Mouse (Mus musculus): ENCODE measurements around the gene Tufm. TPM values are rescaled to one million over a fixed set of nuclear protein-coding genes. Genes with fewer than 3 reads are reported as not detected.
A peak's percentile ranks its signal among the peaks of the same experiment; 100 is the strongest.

Gene Tufm
- 10 to 100 TPM; 88.9 to 94.0 TPM for total RNA-seq (2021)

DNA sequence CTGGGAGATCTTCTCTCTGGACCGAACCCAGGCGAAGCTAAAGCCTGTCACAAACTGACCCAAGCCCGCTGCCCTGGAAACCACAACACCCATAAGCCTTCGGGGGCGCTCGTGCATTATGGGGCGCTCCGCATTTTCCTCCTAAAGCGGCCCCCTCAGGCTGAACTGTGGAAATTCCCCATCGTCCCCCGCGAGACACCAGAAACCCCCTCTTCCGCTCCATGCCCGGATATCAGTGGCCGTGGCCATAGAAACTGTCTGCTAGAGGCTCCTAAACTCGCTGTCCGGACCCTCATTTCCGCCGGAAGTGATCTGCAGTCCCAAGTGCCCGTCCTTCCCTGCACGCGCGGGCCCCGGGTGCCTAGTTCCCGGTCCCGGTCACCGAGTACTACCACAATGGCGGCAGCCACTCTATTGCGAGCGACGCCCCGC, at the start of gene Tufm:
Gene Tufm, plus strand, starts transcription at position 310 of the 432 bp plus-strand sequence.
- peak; percentile 97 to 98 for DNase-seq

DNA sequence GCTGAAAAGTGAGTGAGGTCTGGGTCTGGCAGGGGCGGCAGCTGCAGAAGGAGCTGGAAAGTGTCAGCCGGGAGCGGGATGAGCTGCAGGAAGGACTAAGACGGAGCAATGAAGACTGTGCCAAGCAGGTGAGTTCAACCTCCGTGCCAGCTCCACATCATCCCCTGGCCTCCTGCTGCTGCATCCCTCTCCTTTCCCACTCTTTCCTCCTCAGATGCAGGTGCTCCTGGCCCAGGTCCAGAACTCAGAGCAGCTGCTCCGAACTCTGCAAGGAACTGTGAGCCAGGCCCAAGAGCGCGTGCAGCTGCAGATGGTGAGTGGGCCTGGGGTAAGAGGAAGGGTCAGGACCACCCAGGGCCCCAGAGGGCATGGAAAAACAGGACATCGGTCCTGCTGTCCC, 47.0 kb upstream of the Tufm start:
- DNase-seq, result no peak

DNA sequence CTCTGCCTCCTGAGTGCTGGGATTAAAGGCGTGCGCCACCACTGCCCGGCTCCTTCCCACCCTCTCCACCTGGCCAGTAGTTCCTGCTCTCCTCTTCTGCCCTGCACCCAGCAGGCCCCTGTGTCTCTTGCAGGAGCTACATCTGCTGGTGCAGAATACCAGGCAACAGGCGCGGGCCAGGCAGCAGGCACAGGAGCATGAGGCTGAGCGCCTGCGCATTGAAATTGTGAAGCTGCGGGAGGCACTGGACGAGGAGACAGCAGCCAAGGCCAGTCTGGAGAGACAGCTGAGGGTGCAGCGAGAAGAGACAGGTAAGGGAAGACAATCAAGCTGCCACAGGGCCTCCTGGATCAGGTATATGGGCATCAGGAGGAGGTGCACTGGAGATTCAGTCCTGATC, 43.2 kb upstream of the Tufm start:
- no peak for DNase-seq

DNA sequence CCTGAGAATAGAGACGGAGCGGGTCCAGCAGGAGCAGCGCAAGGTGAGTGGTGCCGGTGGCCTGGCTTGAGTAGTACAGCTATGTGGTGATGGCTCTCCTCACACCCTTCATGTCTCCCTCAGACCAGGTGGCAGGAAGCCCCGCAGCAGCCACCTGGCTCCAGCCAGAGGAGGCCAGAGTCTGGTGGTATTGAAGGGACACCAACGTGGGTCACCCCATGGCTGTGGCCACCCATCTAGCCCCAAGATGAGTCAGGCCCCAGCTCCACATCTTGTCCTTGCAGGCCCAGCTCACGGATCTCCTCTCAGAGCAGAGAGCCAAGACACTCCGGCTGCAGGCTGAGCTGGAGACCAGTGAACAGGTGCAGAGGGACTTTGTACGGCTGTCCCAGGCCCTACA, 42.6 kb upstream of the Tufm start:
- DNase-seq, result no peak

DNA sequence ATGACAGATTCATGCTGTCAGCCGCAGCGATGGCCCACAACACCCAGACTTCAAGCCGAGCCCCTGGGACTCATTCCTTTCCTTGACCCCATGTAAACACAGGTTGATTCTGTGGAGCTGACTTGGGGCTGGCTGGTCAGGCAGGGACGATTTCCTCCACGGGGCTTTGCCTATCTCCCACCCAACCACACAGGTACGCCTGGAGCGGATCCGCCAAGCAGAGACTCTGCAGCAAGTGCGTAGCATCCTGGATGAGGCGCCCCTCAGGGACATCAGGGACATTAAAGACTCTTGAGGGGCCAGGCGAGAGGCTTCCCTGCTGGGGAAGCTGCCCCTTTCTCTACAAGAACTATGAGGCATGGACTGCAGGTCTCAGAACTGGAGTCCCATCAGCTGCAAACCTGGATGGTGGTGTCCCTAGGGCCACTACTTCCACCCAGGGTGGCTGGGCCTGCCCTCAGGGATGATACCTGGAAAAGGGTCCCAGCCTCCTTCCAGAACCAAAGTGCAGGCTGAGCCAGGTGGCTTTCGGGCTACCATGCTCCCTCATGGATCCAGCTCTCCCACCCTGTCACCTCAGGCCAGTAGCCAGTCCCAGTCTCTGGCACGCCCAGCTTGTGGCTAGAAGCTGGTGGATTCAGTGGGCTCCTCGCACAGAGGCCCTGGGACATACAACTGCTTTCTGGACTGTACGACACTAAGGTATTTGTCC, 41.9 kb upstream of the Tufm start:
- no peak for DNase-seq

DNA sequence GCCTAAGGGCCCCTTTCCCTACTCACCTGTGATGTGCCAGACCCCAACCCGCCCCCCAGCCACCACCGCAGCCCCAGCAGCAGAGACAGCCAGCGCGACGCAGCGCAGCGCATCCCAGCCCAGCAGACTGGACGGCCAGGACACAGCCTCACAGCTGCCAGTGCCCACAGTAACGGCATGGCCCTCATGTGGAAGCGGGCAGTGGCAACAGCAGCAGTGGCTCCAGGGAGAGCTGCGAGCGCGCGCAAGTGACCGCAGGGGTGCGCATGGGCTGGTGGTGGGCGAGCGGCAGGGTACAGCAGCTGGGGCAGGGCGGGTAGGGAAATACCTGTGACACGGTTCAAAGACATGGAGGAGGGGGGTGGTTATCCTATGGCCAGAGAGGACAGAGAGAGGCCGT, 40.9 kb upstream of the Tufm start:
- DNase-seq, result no peak

DNA sequence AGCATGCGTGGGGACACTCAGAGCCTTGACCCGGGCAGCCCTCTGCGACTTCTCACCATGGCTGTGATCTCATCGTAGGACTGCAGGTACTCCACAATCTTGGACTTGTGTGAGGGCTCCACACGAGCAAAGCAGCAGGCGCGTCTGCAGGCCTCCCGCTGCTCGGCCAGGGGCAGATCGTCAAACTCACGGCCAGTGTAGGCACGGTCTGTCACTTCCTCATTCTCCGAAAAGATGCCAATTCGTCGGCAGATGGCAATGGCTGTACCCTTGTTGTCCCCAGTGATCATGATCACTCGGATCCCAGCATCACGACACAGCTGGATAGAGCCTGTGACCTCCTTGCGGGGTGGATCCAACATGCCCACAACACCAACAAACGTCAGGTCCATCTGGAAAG, 38.7 kb upstream of the Tufm start:
- DNase-seq, result no peak

DNA sequence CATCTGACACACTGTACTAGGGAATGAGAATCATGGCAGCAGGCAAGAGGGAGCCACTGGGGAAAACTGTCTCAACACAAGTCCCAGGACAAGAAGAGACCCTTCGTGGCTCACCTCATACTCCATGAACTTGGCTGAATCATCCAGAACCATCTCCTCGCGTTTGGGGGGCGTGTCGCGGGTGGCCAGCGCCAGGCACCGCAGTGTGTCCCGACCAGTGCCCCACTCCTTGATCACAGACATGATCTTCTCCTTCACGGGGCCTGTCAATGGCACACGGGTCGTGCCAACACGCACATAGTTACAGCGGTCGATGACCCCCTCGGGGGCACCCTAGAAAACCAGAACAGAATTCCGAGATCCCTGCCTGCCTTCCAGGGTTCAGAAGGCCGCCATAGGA, 37.2 kb upstream of the Tufm start:
- no peak for DNase-seq

DNA sequence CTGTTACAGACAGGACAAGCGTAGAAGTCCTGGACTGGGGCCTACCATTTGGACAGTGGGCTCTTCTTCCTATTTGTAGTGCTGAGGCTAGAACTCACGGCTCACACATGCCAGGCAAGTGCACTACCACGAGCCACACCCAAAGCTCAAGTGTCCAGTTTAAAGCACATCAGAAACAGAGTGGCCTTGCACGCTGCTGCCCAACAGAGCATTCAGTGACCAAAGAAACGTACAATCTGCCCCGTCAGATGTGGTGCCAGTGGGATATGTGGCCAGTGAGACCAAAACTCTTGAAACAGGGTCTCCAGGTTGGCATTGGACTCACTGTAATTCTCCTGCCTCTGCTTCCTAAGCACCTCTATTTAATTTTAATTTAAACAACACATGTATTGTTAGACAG, 36.5 kb upstream of the Tufm start:
- DNase-seq, result no peak

DNA sequence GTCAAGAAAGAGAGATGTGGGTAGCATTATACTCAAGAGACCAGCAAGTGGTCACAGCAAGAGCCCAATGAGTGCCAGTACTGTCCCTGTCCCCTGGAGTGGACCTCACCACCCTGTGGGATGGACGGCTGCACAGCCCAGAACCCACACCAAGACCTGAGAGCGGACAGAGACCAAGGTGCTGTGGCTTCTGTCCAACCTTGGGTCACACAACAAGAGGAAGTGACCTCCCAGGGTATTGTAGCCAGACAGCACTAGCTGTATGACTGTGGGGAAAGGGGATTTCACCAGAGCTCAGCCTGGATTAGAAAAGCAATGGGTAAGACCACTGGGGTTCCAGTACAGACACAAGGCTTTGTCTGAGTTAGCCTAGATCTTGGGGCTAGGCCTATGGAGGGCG, 34.9 kb upstream of the Tufm start:
- DNase-seq, result no peak

DNA sequence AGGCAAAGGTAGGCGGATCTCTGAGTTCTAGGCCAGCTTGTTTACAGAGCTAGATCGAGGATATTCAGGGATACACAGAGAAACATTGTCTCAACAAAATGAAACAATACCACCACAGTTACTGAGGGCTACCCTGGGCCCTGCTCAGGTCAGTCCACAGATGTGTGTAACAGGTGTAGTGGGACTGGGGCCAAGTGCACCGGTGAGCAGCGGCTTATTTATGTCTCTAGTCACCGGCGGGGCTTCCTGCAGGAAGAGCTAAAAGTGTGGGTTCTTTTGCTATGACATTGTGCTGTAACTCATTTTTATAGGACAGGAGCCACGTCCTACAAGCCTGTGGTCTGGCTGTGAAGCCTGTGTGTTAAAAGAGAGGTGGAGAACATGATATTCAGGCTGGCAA, 33.3 kb upstream of the Tufm start:
- DNase-seq, result no peak

DNA sequence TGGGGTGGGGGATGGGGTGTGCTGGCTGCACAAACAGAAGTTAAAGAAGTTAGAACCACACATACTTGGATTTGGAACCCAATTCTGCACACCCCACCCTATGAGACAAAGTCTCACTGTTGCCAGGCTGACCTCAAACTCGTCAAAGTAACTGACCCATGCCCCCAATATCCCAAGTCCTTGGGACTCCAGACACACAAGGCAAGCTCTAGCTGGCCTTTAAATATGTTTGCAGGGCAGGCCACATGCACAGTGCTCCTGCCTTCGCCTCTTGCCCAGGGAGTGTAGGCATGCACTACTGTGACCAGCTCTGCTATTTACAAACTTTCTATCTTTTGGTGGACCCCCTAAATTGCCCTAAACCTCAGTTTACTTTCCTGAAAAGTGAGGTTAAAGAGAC, 31.9 kb upstream of the Tufm start:
- no peak for DNase-seq

DNA sequence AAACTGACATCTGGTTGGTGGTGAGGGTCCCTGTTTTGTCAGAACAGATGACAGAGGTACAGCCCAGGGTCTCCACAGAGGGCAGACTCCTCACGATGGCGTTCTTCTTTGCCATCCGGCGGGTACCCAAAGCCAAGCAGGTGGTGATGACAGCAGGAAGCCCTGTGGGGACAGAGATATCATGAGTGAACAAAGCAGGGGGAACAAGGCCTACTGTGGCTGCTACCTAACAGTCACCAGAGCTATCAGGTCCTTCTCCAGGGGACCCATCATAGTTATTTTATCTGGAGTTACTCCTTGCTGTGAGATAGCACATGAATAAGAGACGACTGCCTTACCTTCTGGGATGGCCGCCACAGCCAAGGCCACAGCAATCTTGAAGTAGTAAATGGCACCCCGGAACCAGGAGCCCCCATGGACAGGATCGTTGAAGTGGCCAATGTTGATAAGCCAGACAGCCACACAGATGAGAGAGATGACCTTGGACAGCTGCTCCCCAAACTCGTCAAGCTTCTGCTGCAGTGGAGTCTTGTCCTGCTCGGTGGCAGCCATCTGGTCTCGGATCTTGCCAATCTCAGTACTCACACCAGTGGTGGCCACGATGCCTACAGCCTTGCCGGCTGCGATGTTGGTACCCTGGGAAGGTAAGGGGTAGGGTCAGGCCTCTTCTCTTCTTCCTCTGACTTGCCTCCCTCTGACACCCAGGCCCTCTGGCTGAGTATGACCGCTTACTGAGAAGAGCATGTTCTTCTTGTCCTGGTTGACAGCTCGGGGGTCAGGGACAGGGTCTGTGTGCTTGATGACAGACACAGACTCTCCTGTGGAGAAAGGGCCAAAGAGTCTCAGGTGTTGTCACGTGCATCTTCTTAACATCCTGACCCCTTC, 30.5 kb upstream of the Tufm start:
- DNase-seq, result no peak

DNA sequence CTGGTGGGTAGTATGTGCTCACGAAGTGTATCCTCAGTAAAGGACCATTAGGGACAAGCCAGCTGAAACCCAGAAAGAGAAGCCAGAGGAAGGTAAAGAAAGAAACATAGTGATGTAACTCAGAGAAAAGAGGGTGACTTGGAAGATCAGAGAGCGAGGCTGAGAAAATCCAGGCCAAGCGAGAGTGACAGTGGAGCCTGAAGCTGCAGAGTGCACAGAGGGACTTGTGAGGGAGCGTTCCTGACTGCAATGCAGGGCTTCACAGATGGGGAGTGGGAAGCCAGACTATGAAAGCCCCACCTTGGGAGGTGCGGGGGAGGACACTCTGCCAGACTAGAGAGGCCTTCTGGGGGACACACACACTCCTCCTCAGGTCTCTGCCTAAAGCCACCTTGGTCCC, 28.9 kb upstream of the Tufm start:
- DNase-seq, result no peak

DNA sequence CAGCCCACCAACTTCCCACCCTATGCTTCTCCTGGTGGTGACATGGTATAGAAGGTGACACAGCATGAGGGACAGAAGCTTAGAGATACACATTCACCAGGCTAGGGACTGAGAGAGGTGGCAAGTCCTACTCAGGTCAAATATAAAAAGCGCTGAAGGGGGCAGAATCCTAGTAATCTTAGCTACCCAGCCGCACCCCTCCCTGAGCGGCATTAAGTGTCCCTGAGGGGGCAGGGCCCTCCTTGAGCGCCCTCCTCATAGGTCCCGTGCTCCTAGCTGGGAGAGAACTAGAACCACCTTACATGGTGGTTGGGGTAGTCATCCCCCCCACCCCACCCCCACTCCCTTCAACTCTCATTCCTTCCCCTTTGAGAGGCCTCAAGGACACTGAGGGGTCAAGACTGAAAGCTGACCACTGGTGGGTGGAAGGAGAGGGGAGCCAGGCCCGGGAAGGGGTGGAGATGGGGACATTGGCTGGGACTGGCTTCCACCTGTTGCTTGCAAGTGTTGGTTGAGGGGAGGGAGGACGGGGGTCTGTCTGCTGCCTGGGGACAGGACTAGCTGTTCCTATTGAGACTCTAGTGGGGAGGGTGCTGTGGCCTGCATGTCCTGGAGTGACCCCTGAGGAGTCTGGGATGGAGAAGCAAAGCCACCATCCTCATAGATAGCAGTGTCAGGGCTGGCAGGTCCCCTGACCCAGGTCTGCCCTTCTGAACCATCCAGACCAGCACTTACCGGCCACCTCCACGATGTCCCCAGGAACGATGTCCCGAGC, 28.1 kb upstream of the Tufm start:
- DNase-seq, result no peak

DNA sequence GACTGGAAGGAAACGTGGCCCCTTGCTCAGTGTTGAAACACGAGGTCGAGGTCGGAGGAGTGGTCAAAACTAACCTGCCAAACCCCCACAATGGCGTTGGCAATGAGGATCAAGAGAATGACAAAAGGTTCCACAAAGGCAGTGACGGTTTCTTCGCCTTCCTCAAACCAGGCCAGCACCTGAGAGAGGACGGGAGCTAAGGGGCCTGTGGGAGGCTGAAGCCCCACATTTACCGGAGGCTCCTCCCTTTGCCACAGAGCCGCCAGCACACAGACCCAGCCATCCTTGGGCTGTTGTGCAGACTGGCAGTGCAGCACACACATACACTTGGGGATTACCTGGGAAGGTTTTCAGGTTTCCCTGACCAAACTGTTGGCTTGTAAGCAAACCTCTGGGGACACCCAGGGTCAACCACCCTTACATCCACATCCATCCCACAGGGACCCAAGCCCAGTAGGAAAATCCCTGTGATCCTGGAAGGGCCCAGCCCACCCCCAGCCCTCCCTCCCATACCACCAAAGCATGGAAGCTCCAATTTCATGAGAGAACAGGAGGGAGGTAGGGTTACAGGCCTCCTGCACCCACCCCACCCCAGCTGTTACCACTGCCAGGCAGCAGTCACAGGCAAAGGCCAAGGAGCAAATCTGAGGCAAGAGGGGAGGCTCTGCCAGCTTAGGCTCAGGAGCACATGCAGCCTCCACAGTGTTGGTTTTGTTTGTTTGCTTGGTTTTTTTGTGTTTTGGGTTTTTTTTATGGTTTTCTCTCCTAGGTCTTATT, 26.4 kb upstream of the Tufm start:
- no peak for DNase-seq

DNA sequence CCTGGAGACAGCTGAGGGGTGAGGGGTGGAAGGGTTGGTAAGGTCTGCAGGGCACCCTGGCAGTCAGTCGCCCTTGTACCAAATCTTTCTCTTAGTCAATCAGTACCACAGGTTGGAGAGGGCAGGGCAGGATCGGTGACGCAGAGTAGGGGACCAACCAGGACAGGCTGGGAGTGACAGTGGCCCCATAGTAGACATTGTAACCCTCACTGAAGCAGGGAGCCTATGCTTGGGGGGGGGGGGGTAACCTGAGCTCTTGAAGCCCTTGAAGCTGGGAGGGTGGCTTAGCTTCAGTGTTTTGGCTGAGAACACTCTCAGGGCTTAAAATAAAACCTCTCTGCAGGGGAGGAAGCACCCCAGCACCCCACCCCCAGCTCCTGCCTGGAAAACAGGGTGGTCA, 25.5 kb upstream of the Tufm start:
- DNase-seq, result no peak

DNA sequence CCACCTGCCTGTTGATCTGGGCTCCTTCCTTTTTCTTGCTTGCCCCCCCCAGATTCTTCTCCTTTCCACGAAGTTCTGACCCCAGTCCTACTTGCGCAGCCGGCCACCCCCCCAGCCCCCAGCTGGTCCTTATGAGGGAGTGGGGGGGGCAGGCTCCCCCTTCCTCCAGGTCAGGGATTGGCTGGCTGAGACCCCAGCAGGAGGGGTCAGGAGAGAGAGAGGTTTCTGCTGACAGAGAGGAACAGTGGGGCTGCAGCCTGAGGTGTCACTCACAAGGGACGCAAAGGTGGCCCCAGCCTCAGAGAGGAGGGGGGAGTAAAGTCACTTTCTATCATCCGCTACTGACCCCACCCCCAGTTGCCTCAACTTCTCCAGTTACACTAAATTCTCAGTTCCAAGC, 24.2 kb upstream of the Tufm start, which contains the start of gene Atp2a1:
Gene Atp2a1, minus strand, starts transcription at position 105 of the 400 bp plus-strand sequence.
- DNase-seq, result no peak

DNA sequence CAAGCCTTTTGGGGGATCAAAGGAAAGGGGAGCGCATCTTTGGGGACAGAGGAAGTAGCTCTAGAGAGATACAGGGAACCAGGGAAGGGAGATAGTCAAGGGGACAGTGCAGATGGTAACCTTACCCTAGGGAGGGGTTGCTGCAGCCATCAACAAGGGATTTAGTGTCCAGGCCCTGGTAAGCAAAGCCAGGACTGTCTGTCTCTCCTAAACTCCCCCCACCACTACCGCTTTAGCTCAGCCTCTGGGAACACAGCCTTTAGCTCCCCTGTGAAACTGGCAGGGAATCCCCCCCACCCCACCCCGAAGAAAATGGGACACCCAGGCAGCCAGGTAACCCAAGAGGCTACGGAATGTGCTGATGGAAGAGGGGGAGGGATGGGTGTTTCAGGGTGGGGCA, 23.6 kb upstream of the Tufm start:
- DNase-seq, result no peak

DNA sequence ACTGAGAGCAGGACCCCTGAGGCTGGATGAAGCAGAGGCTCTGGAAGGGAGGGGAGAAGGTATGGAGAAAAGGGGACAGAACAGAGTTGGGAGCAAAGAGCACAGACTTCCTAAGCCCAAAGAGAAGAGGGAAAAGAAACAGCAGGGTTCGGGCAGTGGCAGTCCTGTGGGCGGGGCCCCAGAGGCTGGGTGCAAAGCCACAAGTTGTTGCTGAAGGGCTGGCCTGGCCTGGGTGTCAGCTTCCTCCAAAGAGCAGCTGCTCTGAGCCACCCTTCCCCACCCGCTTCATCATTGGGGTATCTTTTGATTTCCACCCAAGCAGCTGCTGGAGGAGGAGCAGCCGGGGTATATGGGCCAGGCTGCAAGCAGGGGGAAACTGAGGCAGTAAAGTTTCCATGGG, 23.0 kb upstream of the Tufm start:
- no peak for DNase-seq

DNA sequence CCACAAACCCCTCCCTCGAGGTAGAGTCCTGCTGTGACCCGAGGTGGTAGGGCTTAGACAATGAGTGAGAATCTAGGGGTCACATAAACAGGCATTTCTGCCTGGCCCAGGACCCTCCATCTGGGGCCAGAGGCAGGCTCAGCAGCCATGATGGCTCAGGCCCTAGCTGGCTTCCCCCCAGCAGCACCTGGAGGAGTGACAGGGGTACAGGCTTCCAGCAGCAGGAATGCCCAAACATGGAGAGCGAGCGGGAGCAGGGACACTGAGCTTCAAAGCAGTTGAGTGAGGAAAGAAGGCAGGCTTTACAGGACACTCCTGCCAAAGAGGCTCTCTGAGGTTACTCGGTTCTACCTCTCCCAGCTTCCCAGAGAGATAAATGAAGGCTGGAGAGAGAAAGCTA, 22.3 kb upstream of the Tufm start:
- DNase-seq, result no peak
